Mouse (Mus musculus): Measurements from ENCODE around the gene Shtn1.

GRCm38 (mm10) chr19:58945959-58946358 lies 129.9 kb downstream of the Shtn1 start:
- TF ChIP-seq MAFK (IDR thresholded peaks at IDR 0.05; ENCODE audit: insufficient read depth, low read depth, low read length) (no peak), HCFC1 (IDR thresholded peaks at IDR 0.05; ENCODE audit: borderline replicate concordance, insufficient read depth, low read length) (no peak), CHD2 (IDR thresholded peaks at IDR 0.05; ENCODE audit: low read depth, low read length) (no peak), ZC3H11A (IDR thresholded peaks at IDR 0.05; ENCODE audit: borderline replicate concordance, low read depth, low read length) (no peak)

Measured in ES-E14 (cell line).